Mouse (Mus musculus) liver, embryonic 16.5 days (tissue): Measurements from ENCODE around the gene Pcnt. TPM values are rescaled to one million over a fixed set of nuclear protein-coding genes. Genes with fewer than 3 reads are reported as not detected.

ENCODE experiments used
- ATAC-seq: fragments of 200-750 bp; cut with Nextera tagmentation; 2 replicates; pipeline ENCODE4 v1.8.0; 2017; ENCODE audit warnings: low read depth, mild to moderate bottlenecking, moderate number of reproducible peaks, moderate library complexity
- H3K27ac ChIP-seq: fragments of 300-500 bp; sonication (generic); 2 replicates; pipeline ENCODE4 v1.5.1; 2014; ENCODE audit warnings: mild to moderate bottlenecking, low read length
- H3K27me3 ChIP-seq: fragments of 300-500 bp; sonication (generic); 2 replicates; pipeline ENCODE4 v1.6.1; 2014; ENCODE audit warnings: low read depth, low read length, mixed read lengths; ENCODE audit not compliant: control insufficient read depth, insufficient read depth
- H3K36me3 ChIP-seq: fragments of 300-500 bp; sonication (generic); 2 replicates; pipeline ENCODE4 v1.6.1; 2014; ENCODE audit warnings: mild to moderate bottlenecking; ENCODE audit not compliant: control insufficient read depth, insufficient read depth
- H3K4me1 ChIP-seq: fragments of 300-500 bp; sonication (generic); 2 replicates; pipeline ENCODE4 v1.6.1; 2014; ENCODE audit warnings: low read depth, low read length, mixed read lengths; ENCODE audit not compliant: control insufficient read depth
- H3K4me2 ChIP-seq: fragments of 300-500 bp; sonication (generic); 2 replicates; pipeline ENCODE4 v1.6.1; 2014; ENCODE audit warnings: low read depth, low read length, mixed read lengths
- H3K4me3 ChIP-seq: fragments of 300-500 bp; sonication (generic); 2 replicates; pipeline ENCODE4 v1.5.1; 2014; ENCODE audit warnings: low read depth, mild to moderate bottlenecking, low read length
- H3K9ac ChIP-seq: fragments of 300-500 bp; sonication (generic); 2 replicates; pipeline ENCODE4 v1.6.1; 2014; ENCODE audit warnings: low read depth, low read length
- H3K9me3 ChIP-seq: fragments of 300-500 bp; sonication (generic); replicated peaks from 2 replicates; pipeline ENCODE4 v1.6.1; 2016; ENCODE audit warnings: low read length; ENCODE audit not compliant: control insufficient read depth
- WGBS: fragments of 180-500 bp; shearing (Covaris S2); extraction: QIAGEN DNeasy Blood & Tissue Kit; methylation state at CpG from one replicate; pipeline ENCODE4 v1.1.7; 2014; ENCODE audit not compliant: insufficient replicate concordance; 5-methylcytosine and 5-hydroxymethylcytosine counted together
- polyA plus RNA-seq: library from polyadenylated mRNA; unstranded; fragments of >200 nt; fragmentation: Nextera tagmentation; extraction: Ambion mirVana; gene quantifications from 2 replicates; pipeline ENCODE4 v1.2.1, GENCODE M21; 2015

The Pcnt gene
- polyA plus RNA-seq = 7.5 and 7.9 TPM in 2 replicates

DNA sequence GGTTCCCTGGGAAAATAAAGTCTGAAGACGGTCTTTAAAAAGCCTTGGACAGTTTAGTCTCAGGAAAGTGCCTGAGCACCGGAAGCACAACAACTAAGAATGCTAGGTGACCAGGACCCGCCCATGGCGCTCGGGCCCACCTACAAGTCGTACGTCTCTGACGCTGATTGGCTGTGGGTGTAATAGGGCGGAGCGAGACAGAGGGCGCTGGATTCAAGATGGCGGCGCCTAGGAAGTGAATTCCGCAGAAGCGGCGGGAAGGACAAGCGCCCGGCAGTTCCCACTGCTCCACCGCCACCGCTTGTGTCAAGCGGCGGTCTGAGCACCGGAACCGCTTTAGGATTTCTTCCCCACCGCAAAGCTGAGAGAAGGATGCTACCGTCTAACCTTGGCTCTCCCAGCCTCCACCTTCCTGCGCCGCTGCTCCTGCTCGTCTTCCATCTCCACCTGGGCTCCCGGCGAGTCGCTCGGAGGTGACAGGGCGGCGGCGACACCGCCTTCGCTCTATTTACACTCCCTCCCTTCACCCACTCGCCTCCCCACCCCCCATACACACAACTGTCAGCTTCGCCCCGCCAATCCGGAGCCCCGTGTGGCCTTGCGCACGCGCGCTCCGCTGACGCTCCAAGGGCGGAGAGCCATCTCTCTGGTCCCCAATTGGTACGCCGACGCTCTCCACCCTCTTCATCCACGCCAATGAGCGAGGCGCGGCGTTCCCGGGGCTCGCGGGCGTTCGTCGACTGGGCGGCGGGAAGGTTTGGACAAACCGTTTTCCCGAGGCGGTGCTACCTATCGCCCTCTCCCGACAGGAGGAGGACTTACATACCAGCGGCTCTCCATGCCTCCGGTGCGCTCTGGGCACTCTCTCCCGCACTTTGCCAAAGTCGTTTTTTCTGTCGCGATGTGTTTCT is at the start of gene Pcnt:
Gene Pcnt, minus strand, starts transcription at position 609 of the 911 bp plus-strand sequence.
- Histone ChIP-seq H3K9ac (peak within 1 kb of the TSS; percentile 85), H3K27ac (peak within 1 kb of the TSS; percentile 97), H3K4me1 (peaks cover 30% of the 10 kb centered on the region), H3K4me2 (peak within 1 kb of the TSS; percentile 92), H3K27me3 (no peaks in the 10 kb centered on the region), H3K4me3 (peak within 1 kb of the TSS; percentile 92), H3K36me3 (peaks cover 9% of the 10 kb centered on the region), H3K9me3 (no peaks in the 10 kb centered on the region)
- WGBS = under 1% methylated on average over 76 of the region's 78 CpGs
- ATAC-seq = peak; percentile 96

DNA sequence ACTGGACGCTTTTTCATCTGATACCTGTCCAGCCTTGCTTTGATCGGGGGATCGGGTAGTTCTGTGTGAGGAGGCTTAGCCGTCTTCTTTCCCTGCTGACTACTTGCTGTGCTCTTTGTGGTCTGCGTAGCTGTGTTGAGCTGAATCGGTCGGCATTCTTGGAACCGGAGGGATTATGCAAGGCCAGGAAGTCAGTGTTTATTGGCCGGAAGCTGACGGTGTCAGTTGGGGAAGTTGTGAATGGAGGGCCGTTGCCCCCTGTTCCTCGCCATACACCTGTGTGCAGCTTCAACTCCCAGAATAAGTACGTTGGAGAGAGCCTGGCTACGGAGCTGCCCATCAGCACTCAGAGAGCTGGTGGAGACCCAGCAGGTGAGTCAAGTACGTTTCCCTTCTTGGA is 46.6 kb upstream of the Pcnt start:
- no peaks in the 10 kb centered on the region for H3K9me3 ChIP-seq
- ATAC-seq = no peak
- peaks cover 5% of the 10 kb centered on the region; the same call in 1 of the 2 replicates for H3K4me1 ChIP-seq
- 62% methylated on average over 15 of the region's 15 CpGs for WGBS
- no peak overlapping the region for H3K9ac ChIP-seq
- no peak overlapping the region for H3K4me2 ChIP-seq
- no peak overlapping the region for H3K27ac ChIP-seq
- H3K27me3 ChIP-seq = no peaks in the 10 kb centered on the region
- peaks cover 23% of the 10 kb centered on the region for H3K36me3 ChIP-seq
- no peak overlapping the region for H3K4me3 ChIP-seq

DNA sequence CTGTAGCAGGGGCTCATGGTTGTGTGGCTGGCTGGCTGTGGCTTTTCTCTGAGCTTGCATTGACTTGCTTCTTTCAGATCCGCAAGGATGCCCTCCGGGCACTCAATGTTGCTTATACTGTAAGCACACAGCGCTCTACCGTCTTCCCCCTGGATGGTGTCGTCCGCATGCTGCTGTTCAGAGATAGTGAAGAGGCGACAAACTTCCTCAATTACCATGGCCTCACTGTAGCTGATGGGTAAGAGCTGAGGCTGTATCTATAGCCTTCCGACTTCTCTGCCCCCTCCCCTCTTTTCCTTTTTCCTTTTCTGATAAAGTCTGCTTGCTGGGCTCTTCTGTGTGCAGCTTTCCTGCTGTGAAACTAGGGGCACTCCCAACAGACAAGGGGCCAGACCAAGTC is 45.7 kb upstream of the Pcnt start:
- H3K4me3 ChIP-seq = no peak overlapping the region
- no peaks in the 10 kb centered on the region for H3K9me3 ChIP-seq
- peak; percentile 76 for ATAC-seq
- H3K27me3 ChIP-seq = no peaks in the 10 kb centered on the region
- 30% methylated on average over 8 of the region's 8 CpGs for WGBS
- peaks cover 25% of the 10 kb centered on the region for H3K36me3 ChIP-seq
- H3K4me1 ChIP-seq = peaks cover under 1% of the 10 kb centered on the region; the same call in 1 of the 2 replicates
- no peak overlapping the region for H3K9ac ChIP-seq
- no peak overlapping the region; the same call in 1 of the 2 replicates for H3K27ac ChIP-seq
- H3K4me2 ChIP-seq = no peak overlapping the region

DNA sequence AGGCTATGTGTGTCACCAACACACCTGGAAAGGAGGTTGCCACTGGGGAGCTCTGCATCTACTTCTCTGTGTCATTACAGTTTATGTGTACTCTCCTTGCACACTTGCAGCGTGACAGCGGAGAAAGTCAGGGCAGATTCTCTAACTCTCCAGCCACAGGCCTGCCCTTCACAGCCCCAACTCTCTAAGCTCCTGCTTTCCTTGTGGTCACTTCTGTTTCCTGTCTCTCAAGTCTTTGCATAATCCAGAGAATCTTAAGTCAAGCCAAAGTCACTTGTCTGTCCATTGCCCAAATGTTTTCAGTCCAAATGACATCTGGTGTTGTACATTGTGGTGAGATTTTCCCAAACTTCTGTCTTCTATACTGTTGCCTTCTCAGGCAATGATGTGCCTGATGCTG is 43.7 kb upstream of the Pcnt start:
- H3K4me1 ChIP-seq = no peaks in the 10 kb centered on the region
- H3K4me2 ChIP-seq = no peak overlapping the region
- no peak overlapping the region for H3K4me3 ChIP-seq
- H3K27me3 ChIP-seq = no peaks in the 10 kb centered on the region
- ATAC-seq = no peak
- no peaks in the 10 kb centered on the region for H3K9me3 ChIP-seq
- WGBS = 61% methylated on average over 2 of the region's 2 CpGs
- peaks cover 25% of the 10 kb centered on the region for H3K36me3 ChIP-seq
- H3K27ac ChIP-seq = no peak overlapping the region
- H3K9ac ChIP-seq = no peak overlapping the region

DNA sequence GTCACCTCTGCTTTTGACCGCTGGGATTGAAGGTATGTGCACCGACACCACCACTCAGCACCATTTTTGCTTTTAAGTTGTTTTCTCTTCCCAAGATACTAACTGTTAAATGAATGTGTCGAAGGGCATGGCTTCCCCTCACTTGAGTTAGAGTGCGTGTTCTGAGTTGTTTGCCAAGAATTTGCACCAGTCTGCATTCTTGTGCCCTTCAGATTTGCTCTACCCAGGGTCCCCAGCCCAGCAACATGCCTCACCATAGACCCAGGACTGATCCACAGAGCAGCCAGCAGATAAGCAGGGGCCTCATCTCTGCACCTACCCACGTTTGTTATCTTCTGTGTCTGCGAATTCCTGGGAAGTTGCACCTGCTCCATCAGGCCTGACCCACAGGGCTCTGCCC is 38.9 kb upstream of the Pcnt start:
- H3K27ac ChIP-seq = no peak overlapping the region
- no peaks in the 10 kb centered on the region for H3K27me3 ChIP-seq
- no peak overlapping the region for H3K9ac ChIP-seq
- H3K36me3 ChIP-seq = peaks cover 38% of the 10 kb centered on the region
- no peak for ATAC-seq
- H3K9me3 ChIP-seq = no peaks in the 10 kb centered on the region
- H3K4me1 ChIP-seq = no peaks in the 10 kb centered on the region
- H3K4me3 ChIP-seq = no peak overlapping the region
- no peak overlapping the region for H3K4me2 ChIP-seq
- 67% methylated on average over 6 of the region's 6 CpGs for WGBS

DNA sequence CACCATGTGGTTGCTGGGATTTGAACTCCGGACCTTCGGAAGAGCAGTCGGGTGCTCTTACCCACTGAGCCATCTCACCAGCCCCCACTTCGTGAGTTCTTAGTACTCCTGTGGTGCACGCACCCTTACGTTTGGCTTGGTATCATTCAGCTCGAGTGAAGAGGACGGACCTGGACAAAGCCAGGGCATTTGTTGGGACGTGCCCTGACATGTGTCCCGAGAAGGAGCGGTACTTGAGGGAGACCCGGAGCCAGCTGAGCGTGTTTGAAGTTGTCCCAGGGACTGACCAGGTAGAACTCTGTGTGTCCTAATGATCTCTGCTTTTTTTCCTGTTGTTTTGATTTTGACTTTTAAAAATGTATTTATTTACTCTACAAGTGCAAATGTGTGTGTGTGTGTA is 38.3 kb upstream of the Pcnt start:
- no peak for ATAC-seq
- Histone ChIP-seq H3K36me3 (peaks cover 39% of the 10 kb centered on the region), H3K4me1 (no peaks in the 10 kb centered on the region), H3K9me3 (no peaks in the 10 kb centered on the region), H3K4me2 (no peak overlapping the region), H3K4me3 (no peak overlapping the region), H3K9ac (no peak overlapping the region), H3K27me3 (no peaks in the 10 kb centered on the region), H3K27ac (no peak overlapping the region)
- whole genome bisulfite sequencing = 89% methylated on average over 13 of the region's 13 CpGs

DNA sequence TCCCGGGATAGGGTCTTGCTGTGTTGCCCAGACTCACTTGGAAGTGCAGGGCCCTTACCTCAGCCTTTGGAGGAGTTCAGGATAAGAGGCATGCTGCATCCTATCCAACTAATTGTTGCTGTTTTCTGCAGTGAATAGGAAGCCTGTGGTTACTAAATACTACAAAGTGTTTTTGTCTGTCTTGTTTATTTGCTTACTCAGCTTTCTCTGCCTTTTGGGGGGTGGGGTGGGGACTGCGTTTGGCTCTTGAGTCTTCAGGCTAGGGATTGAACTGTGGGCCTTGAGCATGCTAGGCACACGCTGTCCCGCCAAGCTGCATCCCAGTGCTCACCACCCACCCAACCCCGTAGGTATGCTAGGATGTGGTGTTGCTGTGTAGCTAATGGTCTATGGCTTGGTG is 31.2 kb upstream of the Pcnt start:
- 85% methylated on average over 5 of the region's 5 CpGs for WGBS
- H3K27ac ChIP-seq = no peak overlapping the region
- no peaks in the 10 kb centered on the region; the same call in 1 of the 2 replicates for H3K4me1 ChIP-seq
- no peaks in the 10 kb centered on the region for H3K27me3 ChIP-seq
- H3K36me3 ChIP-seq = peaks cover 31% of the 10 kb centered on the region
- H3K4me3 ChIP-seq = no peak overlapping the region
- H3K9me3 ChIP-seq = no peaks in the 10 kb centered on the region
- no peak for ATAC-seq
- no peak overlapping the region for H3K4me2 ChIP-seq
- H3K9ac ChIP-seq = no peak overlapping the region

DNA sequence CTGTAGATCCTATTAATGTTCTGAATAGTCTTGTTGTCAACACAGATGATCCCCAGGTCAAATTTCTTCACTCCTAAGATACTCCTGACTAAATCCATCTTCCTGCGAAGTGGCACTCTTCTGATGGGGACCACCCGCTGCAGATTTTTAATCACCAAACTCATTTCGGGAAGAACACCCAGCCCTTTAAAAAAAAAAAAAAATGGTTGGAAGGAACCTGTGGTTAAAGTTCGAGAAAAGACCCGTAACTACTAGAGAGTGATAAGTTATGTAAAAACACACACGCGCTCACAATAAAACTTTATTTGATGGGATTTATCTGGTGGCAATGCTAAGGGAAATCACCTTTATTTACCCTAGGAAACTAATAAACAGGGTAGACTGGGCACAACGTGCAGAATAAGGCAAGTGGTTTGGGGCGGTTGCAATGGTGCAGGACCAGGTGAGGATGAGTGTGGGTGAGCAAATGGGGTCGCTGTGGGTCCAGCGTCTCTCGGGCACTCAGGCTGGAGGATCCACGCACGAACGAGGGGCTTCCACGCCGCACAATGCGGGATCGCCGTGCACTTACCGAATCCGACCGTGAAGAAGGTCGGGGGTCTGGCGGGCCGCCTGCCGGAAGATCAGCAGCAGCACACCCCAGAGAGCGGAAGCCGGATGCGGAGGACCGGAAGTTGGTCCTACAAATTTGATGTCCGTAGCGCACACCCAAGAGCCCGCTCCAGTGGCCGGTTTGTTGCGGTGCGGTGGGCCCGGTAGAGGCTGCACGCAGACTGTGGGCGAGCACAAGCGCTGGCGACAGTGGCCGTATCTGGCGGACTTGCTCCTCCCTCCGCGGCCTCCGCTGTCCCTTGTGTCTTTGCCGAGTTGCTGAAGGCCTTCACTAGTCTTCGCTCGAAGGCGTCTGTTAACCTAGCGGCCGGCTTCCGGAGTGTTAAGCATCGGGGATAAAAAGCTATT is 25.9 kb upstream of the Pcnt start, which contains the start of the genes Mcm3ap and Ybey:
Gene Mcm3ap, plus strand, starts transcription at position 725 of the 960 bp plus-strand sequence.
Gene Ybey, minus strand, starts transcription at position 912 of the 960 bp plus-strand sequence.
- H3K27ac ChIP-seq = peak within 1 kb of the TSS; percentile 91
- WGBS = 1% methylated on average over 55 of the region's 55 CpGs
- H3K36me3 ChIP-seq = peaks cover 11% of the 10 kb centered on the region
- peak within 1 kb of the TSS; percentile 91 for H3K9ac ChIP-seq
- ATAC-seq = peak; percentile 93
- H3K4me3 ChIP-seq = peak within 1 kb of the TSS; percentile 73
- peak within 1 kb of the TSS; percentile 75 for H3K4me2 ChIP-seq
- no peaks in the 10 kb centered on the region for H3K9me3 ChIP-seq
- H3K4me1 ChIP-seq = peaks cover 2% of the 10 kb centered on the region; the same call in 1 of the 2 replicates
- H3K27me3 ChIP-seq = no peaks in the 10 kb centered on the region
